ENCODE assay signal across 25 mouse cellular contexts in genomic region chr3:107112498-107112897, GRCm38 (mm10). TPM values are rescaled to one million over a fixed set of nuclear protein-coding genes. Genes with fewer than 3 reads are reported as not detected.
DNase-seq lines count a peak whose midpoint lies in the region; ATAC-seq and TF ChIP-seq lines count a peak whose summit lies in the region.
"Had no signal": no experiment of that assay in that cellular context is flagged by ENCODE, and none has a peak within 500 bp of the region (broad histone marks: within the 10 kb centered on the region; RNA-seq: fewer than 3 reads in every experiment).

No protein-coding gene starts in this region.

- no peak overlapping the region for H3K4me3 ChIP-seq in hindbrain, embryonic 16.5 days (ENCODE audit: low read length)
- no peak overlapping the region for H3K4me3 ChIP-seq in hindbrain, embryonic 12.5 days
- H3K4me3 ChIP-seq in left cerebral cortex, adult 2 months = no peak overlapping the region
- H3K4me3 ChIP-seq in neural tube, embryonic 15.5 days (replicated peaks) = no peak overlapping the region
- H3K4me3 ChIP-seq: embryonic facial prominence, embryonic 15.5 days; heart, embryonic 12.5 days; hindbrain, embryonic 15.5 days; limb, embryonic 15.5 days; lung, embryonic 15.5 days; myocyte had no signal

- no peaks in the 10 kb centered on the region for H3K36me3 ChIP-seq in hindbrain, embryonic 16.5 days (ENCODE audit: control insufficient read depth, insufficient read depth, low read length)
- H3K36me3 ChIP-seq in hindbrain, embryonic 12.5 days = no peaks in the 10 kb centered on the region
- 0 out of 2 replicates have a peak, but pooled peaks cover 2% of the 10 kb centered on the region for H3K36me3 ChIP-seq in neural tube, embryonic 15.5 days
- H3K36me3 ChIP-seq: embryonic facial prominence, embryonic 15.5 days; heart, embryonic 12.5 days; hindbrain, embryonic 15.5 days; limb, embryonic 15.5 days; lung, embryonic 15.5 days had no signal

- intact Hi-C loops in left cerebral cortex, adult 2 months (cut with DNase I) = loop anchor here (2.0 kb wide), 1 partner anchor 16 kb away; no protein-coding TSS in a partner anchor
- intact Hi-C loops in left cerebral cortex, postnatal 4 days (cut with DNase I) = no loop called here

- no peaks in the 10 kb centered on the region for H3K9me3 ChIP-seq in hindbrain, embryonic 16.5 days (ENCODE audit: control insufficient read depth, low read length)
- H3K9me3 ChIP-seq in hindbrain, embryonic 12.5 days (replicated peaks) = no peaks in the 10 kb centered on the region
- no peaks in the 10 kb centered on the region for H3K9me3 ChIP-seq in neural tube, embryonic 15.5 days (replicated peaks)
- H3K9me3 ChIP-seq: embryonic facial prominence, embryonic 15.5 days; heart, embryonic 12.5 days; hindbrain, embryonic 15.5 days; limb, embryonic 15.5 days; lung, embryonic 15.5 days had no signal

- no peak overlapping the region for H3K9ac ChIP-seq in hindbrain, embryonic 16.5 days (ENCODE audit: low read depth, low read length)
- H3K9ac ChIP-seq in hindbrain, embryonic 12.5 days = no peak overlapping the region
- no peak overlapping the region for H3K9ac ChIP-seq in neural tube, embryonic 15.5 days (replicated peaks)
- H3K9ac ChIP-seq: embryonic facial prominence, embryonic 15.5 days; heart, embryonic 12.5 days; limb, embryonic 15.5 days; liver, embryonic 14.5 days; lung, embryonic 15.5 days had no signal

- no peak for DNase-seq in left cerebral cortex, adult 2 months (ENCODE audit: extremely low spot score in 1 of 2, low spot score in 2 of 2)
- DNase-seq in left cerebral cortex, postnatal 4 days = no peak
- DNase-seq in neural tube, embryonic 10.5 days (ENCODE audit: extremely low spot score, low spot score) = no peak
- DNase-seq: adrenal gland, postnatal 14 days; cerebellum, adult 9-10 months; gastrocnemius, postnatal 25 days; heart, adult 18-20 months; heart, postnatal 10 days; kidney, postnatal 14 days; lung, postnatal 4 days had no signal

- no peak overlapping the region for H3K4me2 ChIP-seq in hindbrain, embryonic 16.5 days (ENCODE audit: low read length)
- no peak overlapping the region for H3K4me2 ChIP-seq in hindbrain, embryonic 12.5 days (replicated peaks)
- H3K4me2 ChIP-seq in neural tube, embryonic 15.5 days = no peak overlapping the region
- H3K4me2 ChIP-seq: embryonic facial prominence, embryonic 15.5 days; heart, embryonic 12.5 days; limb, embryonic 15.5 days; lung, embryonic 15.5 days had no signal

- no peak for TF ChIP-seq CTCF in left cerebral cortex, adult 2 months (IDR thresholded peaks at IDR 0.05)

- H3K27me3 ChIP-seq in hindbrain, embryonic 16.5 days (replicated peaks; ENCODE audit: control insufficient read depth, insufficient read depth, low read length) = no peaks in the 10 kb centered on the region
- H3K27me3 ChIP-seq in hindbrain, embryonic 12.5 days = no peaks in the 10 kb centered on the region
- no peaks in the 10 kb centered on the region for H3K27me3 ChIP-seq in neural tube, embryonic 15.5 days (replicated peaks)
- H3K27me3 ChIP-seq: embryonic facial prominence, embryonic 15.5 days; heart, embryonic 12.5 days; hindbrain, embryonic 15.5 days; limb, embryonic 15.5 days; lung, embryonic 15.5 days had no signal

- 64% methylated on average over 4 of the region's 4 CpGs for WGBS in hindbrain, embryonic 16.5 days
- 62% methylated on average over 4 of the region's 4 CpGs for WGBS in hindbrain, embryonic 12.5 days
- WGBS in neural tube, embryonic 15.5 days = 63% methylated on average over 4 of the region's 4 CpGs

- peaks cover 17% of the 10 kb centered on the region for H3K4me1 ChIP-seq in hindbrain, embryonic 16.5 days (ENCODE audit: control insufficient read depth, insufficient read depth, low read depth, low read length)
- peaks cover 11% of the 10 kb centered on the region for H3K4me1 ChIP-seq in hindbrain, embryonic 12.5 days
- H3K4me1 ChIP-seq in neural tube, embryonic 15.5 days = peaks cover 26% of the 10 kb centered on the region
- H3K4me1 ChIP-seq: embryonic facial prominence, embryonic 15.5 days; heart, embryonic 12.5 days; limb, embryonic 15.5 days had no signal

- no peak for ATAC-seq in hindbrain, embryonic 16.5 days
- no peak for ATAC-seq in hindbrain, embryonic 12.5 days (ENCODE audit: low FRiP score)
- ATAC-seq in neural tube, embryonic 15.5 days (ENCODE audit: low FRiP score) = no peak
- no peak for ATAC-seq in CD4-positive, CD25-positive, alpha-beta regulatory T cell, adult 4 months
- ATAC-seq: forebrain, embryonic 16.5 days; intestine, embryonic 16.5 days had no signal

- H3K27ac ChIP-seq in hindbrain, embryonic 16.5 days (ENCODE audit: low read depth, low read length) = 0 out of 2 replicates have a peak overlapping the region, but pooled peaks have one; percentile 0
- no peak overlapping the region for H3K27ac ChIP-seq in hindbrain, embryonic 12.5 days
- peak overlapping the region; percentile 89 for H3K27ac ChIP-seq in left cerebral cortex, adult 2 months
- peak overlapping the region; percentile 79; the same call in 1 of the 2 replicates for H3K27ac ChIP-seq in neural tube, embryonic 15.5 days (replicated peaks)
- H3K27ac ChIP-seq: embryonic facial prominence, embryonic 15.5 days; limb, embryonic 15.5 days; liver, embryonic 14.5 days; lung, embryonic 15.5 days had no signal

RNA-seq across cellular contexts. Expression of gene Kcna2, which starts 11.6 kb away (rescaled TPM):
- polyA plus RNA-seq in hindbrain, embryonic 16.5 days (2015; fragmentation: Nextera tagmentation; extraction: Ambion mirVana) = 1.9 and 2.6 TPM in 2 replicates
- polyA plus RNA-seq in hindbrain, embryonic 12.5 days (2016; fragmentation: Nextera tagmentation; extraction: Ambion mirVana) = 0.57 and 0.67 TPM in 2 replicates
- total RNA-seq in left cerebral cortex, adult 2 months (2021) = 100 to 1,000 TPM; 156 to 162 TPM
- 10 to 100 TPM; 21.6 to 21.8 TPM for total RNA-seq in left cerebral cortex, postnatal 4 days (2021)
- polyA plus RNA-seq in neural tube, embryonic 15.5 days (2015; fragmentation: Nextera tagmentation; extraction: Ambion mirVana) = 1.8 and 2.0 TPM in 2 replicates
- polyA plus RNA-seq in CD4-positive, CD25-positive, alpha-beta regulatory T cell, adult 4 months (2017; shearing (Covaris generic)) = under 1 TPM; 0.35 to 0.76 TPM
- total RNA-seq: megakaryocyte-erythroid progenitor cell, adult 5-6 weeks had no signal
- polyA plus RNA-seq: C2C12, myocyte had no signal
